8 mouse cellular contexts compared by ENCODE assay signal in the genomic region with DNA sequence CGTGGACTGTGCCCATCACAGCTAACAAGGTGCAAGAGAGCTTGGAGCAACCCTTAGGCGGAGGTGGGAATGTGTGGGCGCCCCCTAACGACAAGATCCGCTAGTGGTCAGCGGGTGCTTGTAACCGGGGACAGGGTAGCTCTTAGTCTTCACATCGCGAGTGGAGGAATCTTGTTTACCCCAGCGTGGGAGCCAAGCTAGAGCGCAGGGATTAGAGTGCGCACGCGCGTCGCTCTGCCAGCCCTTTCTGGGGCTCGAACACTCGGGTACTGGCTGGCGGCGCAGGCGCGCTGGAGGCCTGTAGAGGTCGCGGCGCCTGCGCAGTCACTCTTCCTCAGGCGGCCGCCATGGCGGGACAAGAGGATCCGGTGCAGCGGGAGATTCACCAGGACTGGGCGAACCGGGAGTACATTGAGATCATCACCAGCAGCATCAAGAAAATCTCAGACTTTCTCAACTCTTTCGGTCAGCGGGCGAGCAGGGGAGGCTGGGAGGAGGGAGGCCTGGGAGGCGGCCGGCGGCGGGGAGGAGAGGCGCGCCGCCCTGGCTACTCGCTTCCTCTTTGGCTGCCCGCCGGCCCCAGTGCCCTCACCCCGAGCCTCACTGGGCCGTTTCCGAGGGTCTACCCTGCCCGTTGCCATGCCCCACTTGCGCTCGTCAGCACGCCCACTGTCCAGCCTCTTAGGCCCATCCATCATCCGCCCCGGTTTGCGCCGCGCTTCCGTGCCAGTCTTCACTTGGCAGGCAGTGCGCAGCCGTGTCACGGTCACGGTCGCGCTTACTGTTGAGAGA. TPM values are rescaled to one million over a fixed set of nuclear protein-coding genes. Genes with fewer than 3 reads are reported as not detected.
A peak's percentile ranks its signal among the peaks of the same experiment; 100 is the strongest.
DNase-seq lines count a peak whose midpoint lies in the region; ATAC-seq and TF ChIP-seq lines count a peak whose summit lies in the region.

Brk1 (plus strand) TSS at position 341 of the 792 bp plus-strand sequence.

- H3K4me1 ChIP-seq in CH12.LX (ENCODE audit: control insufficient read depth in 1 of 2, insufficient read depth in 2 of 2) = peaks cover 9 to 19% of the 10 kb centered on the region in 2 experiments; a peak in 3 of 4 replicates
- H3K4me1 ChIP-seq in forebrain, embryonic 12.5 days = peaks cover 26% of the 10 kb centered on the region
- H3K4me1 ChIP-seq in heart, postnatal 0 days (ENCODE audit: control insufficient read depth, insufficient read depth) = peaks cover 18% of the 10 kb centered on the region; the same call in 1 of the 2 replicates
- H3K4me1 ChIP-seq in liver, postnatal 0 days (ENCODE audit: insufficient read depth) = peaks cover 21% of the 10 kb centered on the region
- H3K4me1 ChIP-seq in neural tube, embryonic 14.5 days (ENCODE audit: control insufficient read depth, insufficient read depth, low read length) = peaks cover 16% of the 10 kb centered on the region

- dilution Hi-C loops in CH12.LX (cut with MboI; ENCODE audit: extremely low pct_ligation_motif_present, extremely low pct_unique_long_range_greater_than_20kb, low sequenced_read_pairs) = no loop called here

- no peak for TF ChIP-seq EP300 in CH12.LX (IDR thresholded peaks at IDR 0.05; ENCODE audit: low read length)
- TF ChIP-seq EP300 in heart, postnatal 0 days (IDR thresholded peaks at IDR 0.05; ENCODE audit: low read depth) = no peak
- TF ChIP-seq EP300 in liver, postnatal 0 days (IDR thresholded peaks at IDR 0.05; ENCODE audit: low read depth) = no peak

- H3K27ac ChIP-seq in CH12.LX (ENCODE audit: insufficient read depth, low read depth) = peak within 1 kb of the TSS; percentile 54
- H3K27ac ChIP-seq in forebrain, embryonic 12.5 days = peak within 1 kb of the TSS; percentile 62
- H3K27ac ChIP-seq in heart, postnatal 0 days (ENCODE audit: low read depth) = peak within 1 kb of the TSS; percentile 82
- H3K27ac ChIP-seq in liver, postnatal 0 days (ENCODE audit: low read depth) = peak within 1 kb of the TSS; percentile 88
- H3K27ac ChIP-seq in neural tube, embryonic 14.5 days (ENCODE audit: low read depth, low read length) = peak within 1 kb of the TSS; percentile 77

- H3K36me3 ChIP-seq in CH12.LX (replicated peaks in 1 of 2; ENCODE audit: control insufficient read depth in 1 of 2, insufficient read depth in 1 of 2, low read length in 1 of 2) = peaks cover 8 to 41% of the 10 kb centered on the region in 2 experiments
- H3K36me3 ChIP-seq in forebrain, embryonic 12.5 days (replicated peaks) = peaks cover 5% of the 10 kb centered on the region; the same call in 1 of the 2 replicates
- H3K36me3 ChIP-seq in heart, postnatal 0 days (replicated peaks; ENCODE audit: control insufficient read depth, insufficient read depth, low read length) = 0 out of 2 replicates have a peak, but pooled peaks cover 11% of the 10 kb centered on the region
- H3K36me3 ChIP-seq in liver, postnatal 0 days (replicated peaks; ENCODE audit: insufficient read depth, low read length) = 0 out of 2 replicates have a peak, but pooled peaks cover 2% of the 10 kb centered on the region
- no peaks in the 10 kb centered on the region for H3K36me3 ChIP-seq in neural tube, embryonic 14.5 days (ENCODE audit: control insufficient read depth, insufficient read depth, low read length)

- H3K9me3 ChIP-seq in CH12.LX (replicated peaks; ENCODE audit: low read length) = no peaks in the 10 kb centered on the region
- no peaks in the 10 kb centered on the region for H3K9me3 ChIP-seq in forebrain, embryonic 12.5 days
- H3K9me3 ChIP-seq in heart, postnatal 0 days (replicated peaks; ENCODE audit: control insufficient read depth, low read length) = no peaks in the 10 kb centered on the region
- no peaks in the 10 kb centered on the region for H3K9me3 ChIP-seq in liver, postnatal 0 days (ENCODE audit: low read length)
- no peaks in the 10 kb centered on the region for H3K9me3 ChIP-seq in neural tube, embryonic 14.5 days (ENCODE audit: control insufficient read depth, low read length)

- H3K27me3 ChIP-seq in CH12.LX (replicated peaks) = no peaks in the 10 kb centered on the region
- H3K27me3 ChIP-seq in forebrain, embryonic 12.5 days = no peaks in the 10 kb centered on the region
- H3K27me3 ChIP-seq in heart, postnatal 0 days (ENCODE audit: control insufficient read depth, insufficient read depth, low read length) = no peaks in the 10 kb centered on the region
- H3K27me3 ChIP-seq in liver, postnatal 0 days (ENCODE audit: insufficient read depth, low read length) = no peaks in the 10 kb centered on the region
- H3K27me3 ChIP-seq in neural tube, embryonic 14.5 days (ENCODE audit: control insufficient read depth, insufficient read depth, low read length) = no peaks in the 10 kb centered on the region

- in situ Hi-C loops in CH12.LX (cut with MboI; ENCODE audit: low pct_ligation_motif_present, low pct_unique_long_range_greater_than_20kb, low sequenced_read_pairs) = no loop called here

- H3K79me2 ChIP-seq in CH12.LX (replicated peaks; ENCODE audit: control insufficient read depth, extremely low read depth, insufficient read depth, poor library complexity, severe bottlenecking) = peaks cover 45% of the 10 kb centered on the region

- peak within 1 kb of the TSS; percentile 94 for H3K4me2 ChIP-seq in CH12.LX (ENCODE audit: insufficient read depth, low read depth, poor library complexity, severe bottlenecking)
- H3K4me2 ChIP-seq in forebrain, embryonic 12.5 days = peak within 1 kb of the TSS; percentile 91
- H3K4me2 ChIP-seq in heart, postnatal 0 days (ENCODE audit: low read depth, low read length) = peak within 1 kb of the TSS; percentile 63
- H3K4me2 ChIP-seq in liver, postnatal 0 days (ENCODE audit: low read depth, low read length) = peak within 1 kb of the TSS; percentile 81
- H3K4me2 ChIP-seq in neural tube, embryonic 14.5 days (ENCODE audit: low read depth, low read length) = peak within 1 kb of the TSS; percentile 82

- peak; percentile 91 for TF ChIP-seq POLR2A in CH12.LX (IDR thresholded peaks at IDR 0.05; ENCODE audit: low read depth, low read length)

- peak; percentile 96 for ATAC-seq in forebrain, embryonic 12.5 days (ENCODE audit: low FRiP score)
- ATAC-seq in heart, postnatal 0 days (ENCODE audit: insufficient read depth, low read depth) = peak; percentile 95
- ATAC-seq in liver, postnatal 0 days = peak; percentile 95
- ATAC-seq in neural tube, embryonic 14.5 days (ENCODE audit: low read depth) = peak; percentile 95

- no peak for TF ChIP-seq RAD21 in CH12.LX (IDR thresholded peaks at IDR 0.05; ENCODE audit: low read depth, low read length)

- H3K4me3 ChIP-seq in CH12.LX (replicated peaks in 1 of 3; ENCODE audit: low read depth in 2 of 3, low read length in 2 of 3, poor library complexity in 1 of 3) = peak within 1 kb of the TSS; percentile 95 to 98 (median 96)
- H3K4me3 ChIP-seq in forebrain, embryonic 12.5 days (replicated peaks) = peak within 1 kb of the TSS; percentile 95
- peak within 1 kb of the TSS; percentile 65 for H3K4me3 ChIP-seq in heart, postnatal 0 days (ENCODE audit: low read depth, low read length)
- peak within 1 kb of the TSS; percentile 82 for H3K4me3 ChIP-seq in liver, postnatal 0 days (ENCODE audit: low read depth, low read length)
- H3K4me3 ChIP-seq in neural tube, embryonic 14.5 days (ENCODE audit: low read depth, low read length) = peak within 1 kb of the TSS; percentile 94

- H3K9ac ChIP-seq in CH12.LX (ENCODE audit: insufficient read depth, low read depth) = peak within 1 kb of the TSS; percentile 81
- peak within 1 kb of the TSS; percentile 89 for H3K9ac ChIP-seq in forebrain, embryonic 12.5 days
- H3K9ac ChIP-seq in heart, postnatal 0 days (replicated peaks; ENCODE audit: low read depth, low read length) = peak within 1 kb of the TSS; percentile 74
- peak within 1 kb of the TSS; percentile 83 for H3K9ac ChIP-seq in liver, postnatal 0 days (replicated peaks)
- peak within 1 kb of the TSS; percentile 89 for H3K9ac ChIP-seq in neural tube, embryonic 14.5 days (replicated peaks; ENCODE audit: low read depth, low read length)

- peak in 1 of 2 experiments; percentile 54; a peak in 2 of 4 replicates for TF ChIP-seq CTCF in CH12.LX (conservative IDR thresholded peaks at IDR 0.05 in 1 of 2, IDR thresholded peaks at IDR 0.05 in 1 of 2; ENCODE audit: low read depth in 2 of 2, low read length in 2 of 2)
- peak; percentile 47 for TF ChIP-seq CTCF in heart, postnatal 0 days (IDR thresholded peaks at IDR 0.05; ENCODE audit: low read depth)
- peak; percentile 70 for TF ChIP-seq CTCF in liver, postnatal 0 days (IDR thresholded peaks at IDR 0.05; ENCODE audit: low read depth)

- WGBS in forebrain, embryonic 12.5 days = under 1% methylated on average over 63 of the region's 65 CpGs
- under 1% methylated on average over 63 of the region's 65 CpGs for WGBS in heart, postnatal 0 days
- WGBS in large intestine, adult 2 months = under 1% methylated on average over 64 of the region's 65 CpGs
- under 1% methylated on average over 60 of the region's 65 CpGs for WGBS in liver, postnatal 0 days (ENCODE audit: insufficient replicate concordance)
- under 1% methylated on average over 63 of the region's 65 CpGs for WGBS in neural tube, embryonic 14.5 days

- peak; percentile 86 for DNase-seq in CH12.LX (ENCODE audit: extremely low read depth)
- peak; percentile 66 for DNase-seq in c-Kit-positive CD71-positive TER-119-negative erythroid progenitor cells, embryonic 14.5 days (ENCODE audit: low read depth)
- peak; percentile 87 for DNase-seq in heart, postnatal 0 days (ENCODE audit: low spot score)
- peak; percentile 57 for DNase-seq in large intestine, adult 2 months (ENCODE audit: low read depth, low spot score)
- peak; percentile 90 for DNase-seq in liver, postnatal 0 days
- DNase-seq in testis, postnatal 10 days (ENCODE audit: low spot score) = peak; percentile 93

TF ChIP-seq in CH12.LX, 34 proteins besides CTCF, POLR2A, EP300 and RAD21 (continues in another document):
- TF ChIP-seq KAT2A (IDR thresholded peaks at IDR 0.05; ENCODE audit: insufficient replicate concordance, low read length) (0 out of 2 replicates have a peak, but pooled peaks have one; percentile 23), MXI1 (IDR thresholded peaks at IDR 0.05; ENCODE audit: low read depth, low read length) (peak; percentile 69), MEF2A (IDR thresholded peaks at IDR 0.05; ENCODE audit: borderline replicate concordance, low read depth, low read length) (peak; percentile 14; the same call in 1 of the 2 replicates), USF2 (conservative IDR thresholded peaks at IDR 0.05; ENCODE audit: low read depth, low read length) (no peak), ETS1 (conservative IDR thresholded peaks at IDR 0.05; ENCODE audit: low read depth, low read length) (no peak)

RNA-seq across cellular contexts. Expression of gene Brk1, which starts in this region (rescaled TPM):
- 112 and 122 TPM in 2 replicates for total RNA-seq in CH12.LX (2012; rRNA removed)
- total RNA-seq in CH12.LX (2014; rRNA removed) = 224 and 245 TPM in 2 replicates
- polyA plus RNA-seq in CH12.LX (2012; ENCODE audit: insufficient read length, low read depth) = 142 and 145 TPM in 2 replicates
- polyA plus RNA-seq in forebrain, embryonic 12.5 days (2016; fragmentation: Nextera tagmentation; extraction: Ambion mirVana) = 189 and 194 TPM in 2 replicates
- 174 and 265 TPM in 2 replicates for total RNA-seq in heart, postnatal 0 days (2014; rRNA removed; ENCODE audit: low replicate concordance)
- 169 and 173 TPM in 2 replicates for polyA plus RNA-seq in heart, postnatal 0 days (2015; fragmentation: Nextera tagmentation; extraction: Ambion mirVana)
- 138 and 168 TPM in 2 replicates for polyA plus RNA-seq in large intestine, adult 2 months (2012; rRNA removed)
- polyA plus RNA-seq in liver, postnatal 0 days (2015; fragmentation: Nextera tagmentation; extraction: Ambion mirVana) = 88.5 and 88.9 TPM in 2 replicates
- polyA plus RNA-seq in neural tube, embryonic 14.5 days (2014; fragmentation: Nextera tagmentation; extraction: Ambion mirVana) = 260 and 276 TPM in 2 replicates

Comparison
In these comparisons a context has a peak if more than half of its experiments do, and no peak if none do; other contexts are left out.
1. Peak in every context shown above with its lines: DNase-seq, ATAC-seq, H3K4me3 ChIP-seq and H3K27ac ChIP-seq.